ENCODE assay signal across 9 mouse cellular contexts in the genomic region with DNA sequence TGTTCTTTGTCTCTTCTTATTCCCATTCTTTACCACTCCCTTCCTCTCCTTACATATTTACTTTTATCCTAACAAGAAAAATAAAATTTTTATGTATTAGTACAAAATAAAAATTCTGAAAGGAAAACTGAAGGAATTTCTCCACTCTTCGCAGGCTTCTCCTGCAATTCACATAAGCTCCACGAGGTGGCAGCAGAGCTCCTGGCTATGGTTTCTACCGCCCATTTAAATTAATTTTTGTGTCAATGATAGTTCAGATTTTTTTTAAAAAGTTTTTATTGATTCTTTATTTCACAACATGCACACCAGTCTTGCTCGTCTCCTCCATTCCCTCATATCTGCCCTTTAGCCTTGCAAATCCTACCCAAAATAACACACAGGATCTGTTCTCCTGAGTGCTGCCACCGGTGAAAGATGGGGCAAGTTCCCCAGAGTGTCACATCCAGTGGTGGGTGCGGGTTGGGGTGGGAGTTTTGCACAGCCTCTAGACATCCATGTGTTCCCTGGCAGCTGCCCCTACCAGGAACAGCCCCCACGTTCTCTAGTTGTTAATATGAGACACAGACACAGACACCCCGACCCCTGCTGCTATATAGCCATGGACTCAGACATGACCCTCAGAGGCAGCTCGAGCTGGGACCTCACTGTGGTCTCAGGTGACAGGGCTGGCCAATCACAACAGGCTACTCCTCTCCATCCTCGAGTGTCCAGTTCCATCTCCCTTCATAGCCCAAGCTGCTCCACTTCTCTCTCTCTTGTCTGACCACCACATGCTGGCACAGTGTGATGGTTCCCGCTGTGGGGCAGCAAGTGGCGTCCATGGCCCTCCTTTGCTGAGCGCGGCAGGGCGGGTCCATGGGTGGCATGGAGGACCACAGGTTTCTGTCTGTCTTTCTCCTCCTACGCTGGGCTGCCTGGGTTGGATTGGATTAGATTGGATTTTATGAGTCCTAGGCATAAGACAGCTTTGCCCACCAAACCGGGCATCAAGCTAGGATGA. TPM values are rescaled to one million over a fixed set of nuclear protein-coding genes. Genes with fewer than 3 reads are reported as not detected.
DNase-seq lines count a peak whose midpoint lies in the region; ATAC-seq and TF ChIP-seq lines count a peak whose summit lies in the region.
"Had no signal": no experiment of that assay in that cellular context is flagged by ENCODE, and none has a peak within 500 bp of the region (broad histone marks: within the 10 kb centered on the region; RNA-seq: fewer than 3 reads in every experiment).

No protein-coding gene starts in this region.

- no peak for TF ChIP-seq POLR2A in bone marrow, adult 2 months (IDR thresholded peaks at IDR 0.05; ENCODE audit: borderline replicate concordance, control insufficient read depth, low read depth, low read length)

- H3K9ac ChIP-seq in intestine, embryonic 14.5 days (ENCODE audit: low read length), result no peak overlapping the region
- H3K9ac ChIP-seq in intestine, embryonic 15.5 days, result no peak overlapping the region
- no peak overlapping the region for H3K9ac ChIP-seq in forebrain, embryonic 13.5 days
- H3K9ac ChIP-seq in midbrain, embryonic 12.5 days (replicated peaks), result no peak overlapping the region
- H3K9ac ChIP-seq: embryonic facial prominence, embryonic 13.5 days had no signal

- H3K4me1 ChIP-seq in intestine, embryonic 14.5 days (replicated peaks; ENCODE audit: control insufficient read depth, insufficient read depth, low read length), result no peaks in the 10 kb centered on the region
- no peaks in the 10 kb centered on the region for H3K4me1 ChIP-seq in intestine, embryonic 15.5 days (replicated peaks)
- H3K4me1 ChIP-seq in bone marrow, adult 2 months (ENCODE audit: control insufficient read depth, insufficient read depth, low read length), result no peaks in the 10 kb centered on the region; the same call in 1 of the 2 replicates
- H3K4me1 ChIP-seq in forebrain, embryonic 13.5 days, result no peaks in the 10 kb centered on the region
- no peaks in the 10 kb centered on the region for H3K4me1 ChIP-seq in midbrain, embryonic 12.5 days
- H3K4me1 ChIP-seq: embryonic facial prominence, embryonic 13.5 days had no signal

- no peak overlapping the region for H3K27ac ChIP-seq in intestine, embryonic 14.5 days (ENCODE audit: low read depth)
- H3K27ac ChIP-seq in intestine, embryonic 15.5 days, result no peak overlapping the region
- no peak overlapping the region for H3K27ac ChIP-seq in bone marrow, adult 2 months (ENCODE audit: control insufficient read depth, insufficient read depth, low read depth, low read length, poor library complexity)
- H3K27ac ChIP-seq in forebrain, embryonic 13.5 days, result no peak overlapping the region
- H3K27ac ChIP-seq in midbrain, embryonic 12.5 days (replicated peaks), result no peak overlapping the region
- H3K27ac ChIP-seq: embryonic facial prominence, embryonic 13.5 days had no signal

- no peaks in the 10 kb centered on the region for H3K36me3 ChIP-seq in intestine, embryonic 14.5 days (ENCODE audit: control insufficient read depth, insufficient read depth, low read length)
- no peaks in the 10 kb centered on the region for H3K36me3 ChIP-seq in intestine, embryonic 15.5 days
- H3K36me3 ChIP-seq in forebrain, embryonic 13.5 days (ENCODE audit: poor library complexity, severe bottlenecking), result no peaks in the 10 kb centered on the region
- no peaks in the 10 kb centered on the region for H3K36me3 ChIP-seq in midbrain, embryonic 12.5 days
- H3K36me3 ChIP-seq: embryonic facial prominence, embryonic 13.5 days had no signal

- ATAC-seq in intestine, embryonic 14.5 days (replicated peaks; ENCODE audit: low FRiP score, low TSS enrichment, low read depth), result 0 out of 2 replicates have a peak, but pooled peaks have one; percentile 36
- no peak for ATAC-seq in intestine, embryonic 15.5 days
- ATAC-seq in forebrain, embryonic 13.5 days, result peak; percentile 58
- ATAC-seq in midbrain, embryonic 12.5 days (ENCODE audit: low FRiP score, low read depth), result peak; percentile 28; the same call in 1 of the 2 replicates
- ATAC-seq in megakaryocyte, adult 5-6 weeks (ENCODE audit: poor library complexity, severe bottlenecking), result no peak

- H3K4me2 ChIP-seq in intestine, embryonic 14.5 days (ENCODE audit: low read length), result no peak overlapping the region
- no peak overlapping the region for H3K4me2 ChIP-seq in intestine, embryonic 15.5 days (replicated peaks)
- H3K4me2 ChIP-seq in forebrain, embryonic 13.5 days, result no peak overlapping the region
- no peak overlapping the region for H3K4me2 ChIP-seq in midbrain, embryonic 12.5 days (replicated peaks)
- H3K4me2 ChIP-seq: embryonic facial prominence, embryonic 13.5 days had no signal

- 51% methylated on average over 17 of the region's 17 CpGs for WGBS in intestine, embryonic 14.5 days
- WGBS in intestine, embryonic 15.5 days, result 49% methylated on average over 17 of the region's 17 CpGs
- 54% methylated on average over 17 of the region's 17 CpGs for WGBS in bone marrow, adult 2 months
- WGBS in forebrain, embryonic 13.5 days, result 54% methylated on average over 17 of the region's 17 CpGs
- 58% methylated on average over 17 of the region's 17 CpGs for WGBS in midbrain, embryonic 12.5 days

- no peak overlapping the region for H3K4me3 ChIP-seq in intestine, embryonic 14.5 days (ENCODE audit: low read depth, low read length)
- H3K4me3 ChIP-seq in intestine, embryonic 15.5 days (replicated peaks), result no peak overlapping the region
- no peak overlapping the region for H3K4me3 ChIP-seq in bone marrow, adult 2 months (replicated peaks; ENCODE audit: control insufficient read depth, low read depth, low read length)
- H3K4me3 ChIP-seq in forebrain, embryonic 13.5 days, result no peak overlapping the region
- no peak overlapping the region for H3K4me3 ChIP-seq in midbrain, embryonic 12.5 days
- H3K4me3 ChIP-seq: embryonic facial prominence, embryonic 13.5 days had no signal

- peak; percentile 69 for DNase-seq in intestine, embryonic 14.5 days (ENCODE audit: low spot score)
- peak; percentile 20 to 37 for DNase-seq in CD8-positive naive resting alpha-beta T cell, adult 2 months (ENCODE audit: low read depth in 2 of 2, low spot score in 2 of 2)
- peak; percentile 41 for DNase-seq in layer of hippocampus, adult 9-10 months (ENCODE audit: low spot score)

- TF ChIP-seq CTCF in bone marrow, adult 2 months (IDR thresholded peaks at IDR 0.05; ENCODE audit: control insufficient read depth, insufficient read depth, low read length), result peak; percentile 72

- no peaks in the 10 kb centered on the region for H3K9me3 ChIP-seq in intestine, embryonic 14.5 days (ENCODE audit: control insufficient read depth, low read length)
- no peaks in the 10 kb centered on the region for H3K9me3 ChIP-seq in intestine, embryonic 15.5 days
- no peaks in the 10 kb centered on the region for H3K9me3 ChIP-seq in forebrain, embryonic 13.5 days (replicated peaks)
- H3K9me3 ChIP-seq in midbrain, embryonic 12.5 days, result 0 out of 2 replicates have a peak, but pooled peaks cover 2% of the 10 kb centered on the region

- H3K27me3 ChIP-seq in intestine, embryonic 14.5 days (replicated peaks; ENCODE audit: control insufficient read depth, insufficient read depth, low read length), result no peaks in the 10 kb centered on the region
- no peaks in the 10 kb centered on the region for H3K27me3 ChIP-seq in intestine, embryonic 15.5 days (replicated peaks)
- no peaks in the 10 kb centered on the region for H3K27me3 ChIP-seq in forebrain, embryonic 13.5 days
- H3K27me3 ChIP-seq in midbrain, embryonic 12.5 days, result peaks cover 15% of the 10 kb centered on the region; the same call in 1 of the 2 replicates
- H3K27me3 ChIP-seq: embryonic facial prominence, embryonic 13.5 days had no signal

RNA-seq across cellular contexts. Expression of a gene that starts 18.3 kb away (rescaled TPM):
- polyA plus RNA-seq in intestine, embryonic 14.5 days (2014; fragmentation: Nextera tagmentation; extraction: Ambion mirVana), result 0.52 and 0.53 TPM in 2 replicates
- 1.6 and 3.1 TPM in 2 replicates for polyA plus RNA-seq in intestine, embryonic 15.5 days (2015; fragmentation: Nextera tagmentation; extraction: Ambion mirVana)
- 10.8 TPM in 1 of 2 replicates, not detected in the other for polyA plus RNA-seq in bone marrow, adult 2 months (2011; ENCODE audit: insufficient read depth, insufficient read length, low replicate concordance, missing spikeins)
- polyA plus RNA-seq in forebrain, embryonic 13.5 days (2015; fragmentation: Nextera tagmentation; extraction: Ambion mirVana), result not detected in 2 replicates
- polyA plus RNA-seq in midbrain, embryonic 12.5 days (2016; fragmentation: Nextera tagmentation; extraction: Ambion mirVana), result 0.52 TPM in 1 of 2 replicates, not detected in the other
- 15.1 and 18.2 TPM in 2 replicates for total RNA-seq in megakaryocyte, adult 5-6 weeks (2015)
- total RNA-seq in megakaryocyte, adult 5-6 weeks (2017), result 14.5 and 18.9 TPM in 2 replicates

Comparison
In these comparisons a context has a peak if more than half of its experiments do, and no peak if none do; other contexts are left out.
1. ATAC-seq: peak in intestine, embryonic 14.5 days (single experiment), forebrain, embryonic 13.5 days (single experiment) and midbrain, embryonic 12.5 days (single experiment); none in intestine, embryonic 15.5 days (single experiment) and megakaryocyte, adult 5-6 weeks (single experiment).
2. Peak in every context shown above with its lines, with median percentiles within 50 percentile points of each other: DNase-seq.